Mouse (Mus musculus): ENCODE data around the gene Wdr83os.

DNA sequence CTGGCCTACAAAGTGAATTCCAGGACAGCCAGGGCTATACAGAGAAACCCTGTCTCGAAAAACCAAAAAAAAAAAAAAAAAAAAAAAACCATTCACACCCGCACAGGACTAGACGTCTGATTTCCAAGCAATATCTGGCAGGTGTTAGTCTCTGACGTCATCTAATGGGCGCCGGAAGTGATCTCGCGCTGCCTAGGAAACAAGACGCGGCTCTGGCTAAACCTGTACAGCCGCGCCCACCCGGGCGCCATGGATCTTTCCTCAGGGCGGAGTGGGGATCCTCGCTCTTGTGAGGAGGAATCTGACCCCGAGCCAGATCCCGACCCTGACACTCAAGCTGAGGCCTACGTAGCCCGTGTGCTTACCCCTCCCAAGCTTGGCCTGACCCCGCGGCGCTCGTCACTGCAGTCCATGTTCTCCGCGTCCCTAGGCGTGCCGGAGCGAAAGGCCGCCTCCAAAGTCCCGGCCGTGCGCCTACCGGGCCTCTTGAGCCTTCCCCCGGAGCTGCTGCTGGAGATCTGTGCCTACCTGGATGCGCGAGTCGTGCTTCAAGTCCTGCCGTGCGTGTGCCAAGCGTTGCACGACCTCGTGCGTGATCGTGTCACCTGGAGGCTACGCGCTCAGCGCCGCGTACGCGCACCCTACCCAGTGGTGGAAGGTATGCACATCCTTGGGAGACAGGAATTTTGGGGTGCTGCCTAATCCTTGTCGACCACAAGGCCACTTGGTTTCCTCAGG lies 20.5 kb upstream of the Wdr83os start, which contains the start of gene Fbxw9:
- TF ChIP-seq CTCF (IDR thresholded peaks at IDR 0.05; ENCODE audit: borderline replicate concordance, insufficient read depth, low read depth, low read length) = no peak
- TF ChIP-seq POLR2A (IDR thresholded peaks at IDR 0.05; ENCODE audit: borderline replicate concordance, insufficient read depth, low read length) = no peak; the same call in 1 of the 2 replicates
